Mouse (Mus musculus) splenic B cell, adult 2 months (primary cell): ENCODE results near the gene Phc2.
"Not testable (repeated sequence)": the region's sequence is repeated elsewhere in the genome, so short reads cannot be mapped to it uniquely, and the experiment has no call there.

Source experiments
- DNase-seq: peaks from one replicate; pipeline ENCODE4 v3.0.0-alpha.2; 2011; ENCODE audit warnings: low read depth, low spot score
- H3K27me3 ChIP-seq: 2 replicates; pipeline ENCODE4 v1.6.1; 2012; ENCODE audit warnings: mild to moderate bottlenecking, low read length, moderate library complexity, mixed read lengths; ENCODE audit not compliant: control insufficient read depth, poor library complexity, insufficient read depth, severe bottlenecking
- H3K36me3 ChIP-seq: 2 replicates; pipeline ENCODE4 v1.6.1; 2012; ENCODE audit warnings: mild to moderate bottlenecking, low read length, moderate library complexity, mixed read lengths; ENCODE audit not compliant: control insufficient read depth, poor library complexity, insufficient read depth, severe bottlenecking

Gene Phc2

DNA sequence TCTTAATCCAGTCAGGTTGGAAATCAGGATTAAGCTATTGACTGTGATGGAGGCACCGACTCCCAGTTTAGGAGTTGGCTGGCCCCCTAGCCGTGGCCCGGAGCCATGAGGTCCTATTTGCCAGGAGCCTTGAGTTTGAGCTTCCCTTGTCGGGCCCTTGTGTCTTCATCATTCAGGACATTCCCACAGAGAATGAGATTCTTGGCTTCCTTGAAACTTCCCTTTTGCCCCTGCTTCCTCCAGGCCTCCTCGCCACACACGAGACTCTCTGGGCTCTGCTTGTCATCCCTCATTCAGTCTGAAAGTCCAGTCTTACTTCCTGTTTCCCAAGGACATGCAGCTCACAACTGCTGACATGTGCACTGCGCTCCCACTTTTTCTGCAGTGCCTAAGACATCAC is 11.9 kb downstream of the Phc2 start:
- DNase-seq, H3K27me3 ChIP-seq: not testable (repeated sequence)

DNA sequence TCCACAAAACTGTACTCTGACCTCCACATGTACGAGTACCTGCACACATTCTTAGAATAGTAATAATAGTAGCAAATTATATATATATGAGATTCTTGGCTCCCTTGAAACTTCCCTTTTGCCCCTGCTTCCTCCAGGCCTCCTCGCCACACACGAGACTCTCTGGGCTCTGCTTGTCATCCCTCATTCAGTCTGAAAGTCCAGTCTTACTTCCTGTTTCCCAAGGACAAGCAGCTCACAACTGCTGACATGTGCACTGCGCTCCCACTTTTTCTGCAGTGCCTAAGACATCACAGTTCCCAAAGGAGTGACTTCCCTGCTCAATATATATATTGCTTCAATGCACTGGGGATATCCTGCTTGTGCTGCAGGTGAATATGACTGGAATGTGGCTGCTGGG is 12.7 kb downstream of the Phc2 start:
- not testable (repeated sequence) for DNase-seq, H3K36me3 ChIP-seq, H3K27me3 ChIP-seq

More for the DNA sequence above, 11.9 kb downstream of the Phc2 start:
- H3K36me3 ChIP-seq: not testable (repeated sequence)

DNA sequence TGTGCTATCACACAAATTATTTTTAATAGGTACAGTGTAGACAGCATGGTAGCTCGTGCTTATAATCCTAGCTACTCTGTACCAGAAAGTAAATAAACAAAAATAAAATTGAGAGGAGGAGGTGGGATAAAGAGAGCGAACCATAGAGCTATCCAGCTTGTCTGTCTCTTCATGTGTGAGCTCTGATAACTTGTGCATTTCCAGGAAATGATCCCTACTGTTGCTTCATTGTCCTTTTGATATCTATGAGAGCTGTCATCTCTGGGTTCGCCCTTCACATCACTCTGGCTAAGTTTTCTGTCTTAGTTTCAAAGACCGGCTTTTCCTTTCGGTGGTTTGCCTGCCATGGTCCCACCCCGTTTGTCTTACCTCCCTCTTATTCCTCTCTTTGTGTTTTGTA is 14.7 kb downstream of the Phc2 start:
- no peaks in the 10 kb centered on the region for H3K27me3 ChIP-seq
- no peak for DNase-seq

DNA sequence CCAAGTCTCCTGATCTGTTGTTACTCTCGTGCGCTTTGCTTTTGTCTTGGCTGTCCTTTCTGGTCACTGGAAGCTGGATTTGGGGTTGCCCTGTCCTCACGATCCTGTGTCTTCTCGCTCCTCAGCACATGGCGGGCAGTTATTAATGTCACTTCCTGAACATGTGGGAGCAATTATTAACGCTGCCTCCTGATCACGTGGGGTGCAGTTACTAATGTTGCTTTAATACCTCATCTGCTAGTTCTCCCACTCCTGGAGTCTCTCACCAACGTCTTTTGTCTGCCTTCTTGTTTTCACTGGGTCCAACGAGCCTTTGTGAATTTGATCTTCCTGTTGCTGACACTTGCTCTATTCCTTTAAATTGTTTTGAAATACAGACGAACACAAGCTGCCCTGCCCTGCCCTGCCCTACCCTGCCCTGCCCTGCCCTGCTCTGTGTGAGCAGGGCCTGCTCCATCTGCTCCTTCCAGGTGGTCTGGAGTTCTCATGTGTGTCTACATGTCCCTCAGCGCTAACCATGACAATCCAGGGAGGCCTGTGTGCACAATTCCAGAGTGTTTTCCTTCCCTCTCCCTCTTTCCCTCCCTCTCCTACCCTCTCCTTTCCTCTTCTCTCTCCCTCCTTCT is 16.2 kb downstream of the Phc2 start:
- no peaks in the 10 kb centered on the region for H3K36me3 ChIP-seq
- no peak for DNase-seq
- no peaks in the 10 kb centered on the region for H3K27me3 ChIP-seq

More for the DNA sequence above, 14.7 kb downstream of the Phc2 start:
- no peaks in the 10 kb centered on the region; the same call in 1 of the 2 replicates for H3K36me3 ChIP-seq

DNA sequence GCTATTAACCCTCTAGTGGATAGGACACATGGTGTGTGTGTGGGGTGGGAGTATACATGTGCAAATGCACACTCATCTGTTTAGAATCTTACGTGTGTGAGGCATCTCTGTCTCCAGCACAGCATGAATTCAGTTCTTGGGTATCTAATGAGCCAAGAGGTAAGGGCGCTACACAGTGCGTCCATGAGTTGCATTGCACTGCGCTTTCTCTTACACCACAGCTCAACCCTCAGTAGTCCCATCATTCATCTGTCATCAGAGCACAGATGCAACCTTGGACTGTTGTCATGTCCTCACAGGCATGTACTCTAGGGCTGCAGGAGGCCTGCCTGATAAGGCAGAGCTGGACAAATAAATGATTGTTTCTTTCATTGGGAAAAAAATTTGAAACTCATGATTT is 18.0 kb downstream of the Phc2 start:
- DNase-seq: no peak
- Histone ChIP-seq H3K36me3 (no peaks in the 10 kb centered on the region), H3K27me3 (no peaks in the 10 kb centered on the region)

DNA sequence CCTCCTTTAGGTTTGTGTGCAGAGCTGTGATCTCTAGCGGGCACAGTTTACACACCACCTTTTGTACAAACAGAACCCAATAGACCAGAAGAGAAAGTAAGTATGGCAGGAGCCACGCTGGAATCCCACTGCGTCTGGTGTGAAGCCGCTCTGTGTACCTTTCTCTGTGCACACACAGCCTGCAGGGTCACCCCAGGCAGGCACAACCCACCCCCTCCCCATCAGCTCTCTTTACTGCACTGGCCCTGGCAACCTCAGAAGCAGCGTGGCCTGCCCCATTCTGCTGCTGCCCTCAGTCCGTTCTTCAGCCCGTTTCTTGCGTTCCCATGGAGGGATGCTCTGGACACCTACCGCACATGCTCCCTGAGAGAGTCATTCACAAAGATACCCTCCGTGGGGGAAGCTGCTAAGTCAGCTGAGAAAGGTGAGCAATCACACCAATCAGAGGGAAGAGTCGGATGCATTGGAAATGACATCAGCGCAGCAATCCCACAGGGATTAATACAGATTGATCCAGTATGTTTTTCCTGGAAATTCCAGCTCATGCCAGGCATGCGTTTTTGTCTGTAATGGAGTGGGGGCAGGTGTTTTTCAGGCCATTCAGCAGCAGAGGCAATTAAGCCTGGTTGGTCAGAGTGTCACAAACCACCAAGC is 24.2 kb downstream of the Phc2 start:
- Histone ChIP-seq H3K36me3 (no peaks in the 10 kb centered on the region), H3K27me3 (no peaks in the 10 kb centered on the region)
- no peak for DNase-seq

DNA sequence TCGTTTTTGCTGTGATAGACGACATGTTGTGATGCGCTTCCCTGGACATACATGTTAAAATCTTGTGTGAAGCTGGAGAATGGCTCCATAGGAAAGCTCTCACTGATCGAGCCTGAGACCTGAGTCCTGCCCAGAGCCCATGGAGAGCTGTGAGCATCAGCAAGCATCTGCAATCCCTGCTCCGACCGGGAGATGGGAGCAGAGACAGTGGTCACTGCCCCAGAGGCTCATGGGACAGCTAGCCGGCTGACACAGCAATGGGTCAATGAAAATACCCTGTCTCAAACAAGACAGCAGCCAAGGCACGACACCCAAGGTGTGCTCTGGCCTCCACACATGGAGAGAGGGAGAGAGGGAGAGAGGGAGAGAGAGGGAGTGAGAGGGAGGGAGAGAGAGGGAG is 26.6 kb downstream of the Phc2 start:
- H3K36me3 ChIP-seq: no peaks in the 10 kb centered on the region
- DNase-seq: no peak
- no peaks in the 10 kb centered on the region for H3K27me3 ChIP-seq

DNA sequence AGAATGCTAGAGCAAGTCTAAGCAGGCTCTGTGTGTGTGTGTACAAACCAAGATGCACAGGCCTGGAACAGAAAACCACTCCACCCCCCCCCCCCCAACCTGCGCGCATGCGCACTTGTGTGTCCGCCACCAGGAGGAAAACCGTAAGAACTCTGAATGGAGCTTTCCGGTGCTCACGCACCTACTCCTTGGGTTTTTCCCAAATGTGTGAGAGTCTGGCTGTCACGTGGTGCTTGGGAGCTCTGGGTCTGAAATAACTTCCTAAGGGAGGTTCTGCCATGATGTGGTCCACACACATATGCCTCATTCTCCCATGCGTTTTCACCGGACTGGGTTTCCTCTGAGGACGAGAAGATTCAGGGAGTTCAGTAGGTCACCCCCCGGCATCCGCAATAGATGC is 27.8 kb downstream of the Phc2 start:
- no peaks in the 10 kb centered on the region for H3K27me3 ChIP-seq
- no peak for DNase-seq
- no peaks in the 10 kb centered on the region for H3K36me3 ChIP-seq

DNA sequence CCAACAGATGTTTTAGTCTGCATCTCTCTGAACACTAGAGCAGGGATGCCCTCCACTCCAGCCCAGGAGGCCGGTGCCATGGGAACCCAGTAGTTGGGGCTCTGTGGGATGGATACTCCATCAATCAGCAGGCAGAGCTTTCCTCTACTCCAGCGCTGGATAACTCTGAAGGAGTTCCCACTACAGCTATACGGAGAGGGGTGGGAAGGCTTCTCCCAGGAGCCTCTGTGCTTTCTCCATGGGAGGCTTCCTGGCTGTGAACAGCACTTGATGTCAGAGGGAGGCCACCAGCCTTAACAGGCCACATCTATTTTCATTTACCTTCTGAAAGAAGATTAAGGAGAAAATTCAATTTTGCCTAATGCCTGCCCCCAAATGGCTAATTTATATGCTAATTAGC is 29.2 kb downstream of the Phc2 start:
- no peak for DNase-seq
- no peaks in the 10 kb centered on the region for H3K27me3 ChIP-seq

DNA sequence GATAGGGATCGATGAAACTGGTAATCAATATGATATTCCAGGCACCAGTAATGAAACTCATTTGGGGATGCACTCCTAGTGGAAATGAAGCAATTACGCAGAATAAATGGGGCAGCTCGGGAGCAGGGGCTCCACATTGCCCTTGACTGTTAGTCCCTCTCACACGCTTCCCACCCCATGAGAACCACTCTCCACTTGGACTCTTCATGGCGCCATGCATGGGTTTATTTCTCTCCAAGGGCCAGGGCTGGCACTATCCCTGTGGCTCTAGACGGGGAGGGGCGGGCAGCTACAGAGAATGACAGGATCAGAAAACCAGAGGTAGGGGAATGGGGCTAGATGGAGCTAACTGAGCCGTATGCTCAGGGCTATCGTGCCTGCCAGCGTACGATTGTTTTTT is 29.6 kb downstream of the Phc2 start:
- DNase-seq: no peak
- Histone ChIP-seq H3K27me3 (no peaks in the 10 kb centered on the region), H3K36me3 (no peaks in the 10 kb centered on the region)

More for the DNA sequence above, 29.2 kb downstream of the Phc2 start:
- H3K36me3 ChIP-seq: no peaks in the 10 kb centered on the region

DNA sequence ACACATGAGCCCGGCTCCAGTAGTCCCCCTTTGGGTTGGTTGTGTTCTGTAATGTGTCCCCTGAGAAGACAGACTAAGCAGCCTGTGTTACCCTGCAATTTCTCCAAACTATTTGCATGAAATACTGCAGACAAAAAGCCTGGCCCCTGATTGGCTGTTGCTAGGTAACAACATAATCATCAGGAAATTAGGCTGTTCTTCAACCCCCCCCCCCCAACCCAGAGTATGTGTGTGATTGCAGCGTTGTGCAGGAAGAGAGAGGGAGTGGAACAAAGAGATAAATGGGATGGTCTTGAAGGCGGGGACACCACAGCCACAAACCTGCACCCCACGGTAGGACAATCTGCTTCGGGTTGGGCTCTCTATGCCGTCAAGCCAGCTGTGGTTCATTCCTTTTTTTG is 34.0 kb downstream of the Phc2 start:
- no peaks in the 10 kb centered on the region for H3K36me3 ChIP-seq
- no peak for DNase-seq
- no peaks in the 10 kb centered on the region for H3K27me3 ChIP-seq

DNA sequence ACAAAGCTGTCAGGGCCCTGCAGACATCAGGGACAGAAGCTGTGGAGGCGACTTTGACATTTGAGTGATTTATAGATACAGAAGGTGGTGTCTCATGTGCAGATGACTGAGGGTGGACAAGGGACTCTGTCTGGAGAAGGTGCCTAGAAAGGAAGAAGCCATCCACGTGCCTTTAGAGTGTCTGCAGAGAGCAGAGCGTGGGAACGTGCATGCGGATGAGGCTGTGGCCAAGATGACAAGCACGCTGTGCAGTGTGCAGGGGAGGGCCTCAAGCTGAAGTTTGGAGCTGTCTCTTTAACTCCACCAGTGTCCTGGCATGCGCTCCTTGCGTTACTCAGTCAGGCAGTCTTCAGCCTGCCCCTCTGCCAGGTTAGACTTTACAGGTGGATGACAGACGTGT is 34.5 kb downstream of the Phc2 start:
- DNase-seq: no peak
- H3K36me3 ChIP-seq: no peaks in the 10 kb centered on the region
- H3K27me3 ChIP-seq: no peaks in the 10 kb centered on the region

DNA sequence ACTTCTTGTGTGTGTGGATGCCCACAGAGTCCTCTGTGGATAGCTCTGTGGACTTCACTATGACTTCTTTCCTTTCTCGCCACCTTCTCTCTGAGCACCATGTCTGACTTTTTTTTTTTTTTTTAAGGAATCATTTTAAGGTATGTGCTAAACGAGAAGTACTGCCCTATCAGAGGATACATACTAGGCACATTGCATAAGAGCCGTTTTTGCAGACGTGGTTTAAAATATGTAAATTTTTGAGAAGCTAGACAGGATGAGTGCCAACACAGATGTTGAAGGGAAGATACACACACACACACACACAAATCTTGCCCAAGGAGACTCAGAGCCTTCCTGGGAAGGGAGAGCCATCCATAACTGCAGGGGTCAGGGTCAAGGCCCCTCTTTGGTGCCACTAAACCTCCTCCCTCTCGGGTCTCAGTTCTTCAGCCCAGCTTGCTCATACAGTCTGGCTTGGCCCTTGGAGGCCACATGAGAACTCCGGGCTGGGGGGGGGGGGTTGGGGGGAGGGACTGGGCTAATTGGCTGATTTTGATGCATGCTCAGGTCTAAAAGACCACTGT is 35.3 kb downstream of the Phc2 start:
- no peak for DNase-seq
- Histone ChIP-seq H3K36me3 (no peaks in the 10 kb centered on the region), H3K27me3 (no peaks in the 10 kb centered on the region)

DNA sequence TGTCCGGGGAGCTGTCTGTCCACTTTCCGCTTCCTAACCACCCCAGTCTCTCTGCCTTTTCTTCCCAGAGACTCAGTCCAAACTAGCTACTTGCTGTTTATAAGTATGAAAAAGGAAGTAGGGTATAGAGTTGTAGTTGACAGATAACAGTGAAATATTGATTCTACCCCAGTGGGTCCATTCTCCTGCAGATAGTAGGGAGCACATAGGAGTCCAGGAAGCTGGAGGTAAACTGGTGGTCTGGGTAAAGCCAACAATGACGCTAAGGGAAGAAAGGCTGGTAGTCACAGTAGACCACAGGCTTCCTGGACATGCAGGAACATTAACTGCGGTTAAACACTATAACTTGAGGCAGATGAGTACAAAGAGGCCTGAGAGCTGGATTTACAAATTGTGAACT is 36.7 kb downstream of the Phc2 start:
- no peaks in the 10 kb centered on the region for H3K36me3 ChIP-seq
- no peak for DNase-seq
- H3K27me3 ChIP-seq: no peaks in the 10 kb centered on the region

DNA sequence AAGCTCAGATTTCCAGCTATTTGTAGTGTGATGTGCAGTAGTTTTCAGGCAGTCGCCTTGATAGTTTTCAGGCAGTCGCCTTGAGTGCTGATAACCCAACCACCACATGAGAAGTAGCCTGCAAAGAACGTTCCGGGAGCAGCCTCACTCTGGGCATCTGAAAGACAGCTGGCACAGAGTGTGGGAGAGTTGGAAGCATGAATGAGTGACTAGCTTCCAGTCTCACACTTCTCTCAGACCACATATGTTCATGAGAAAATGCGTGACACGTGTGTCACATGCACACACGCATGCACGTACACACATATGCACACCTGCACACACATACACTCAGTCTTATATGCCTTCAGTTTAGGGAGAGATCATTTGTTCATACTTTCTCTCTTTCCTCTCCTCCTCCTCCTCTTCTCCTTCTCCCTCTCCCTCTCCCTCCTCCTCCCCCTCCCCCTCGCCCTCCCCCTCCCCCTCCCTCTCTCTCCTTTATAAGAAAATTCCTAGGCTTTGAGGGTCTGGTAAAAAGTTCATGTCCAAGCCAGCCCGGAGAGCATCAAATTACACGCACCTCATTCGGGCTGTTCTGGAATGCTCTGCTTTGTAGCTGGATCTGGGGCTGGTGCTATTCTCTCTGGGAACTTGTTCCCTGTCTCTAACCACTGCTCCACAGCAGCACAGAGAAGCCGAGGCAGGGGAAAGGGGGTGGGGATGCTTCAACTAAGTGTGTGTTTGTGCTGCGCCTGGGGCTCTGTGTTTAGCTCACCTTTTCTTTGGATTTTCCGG is 37.8 kb downstream of the Phc2 start:
- no peaks in the 10 kb centered on the region for H3K36me3 ChIP-seq
- H3K27me3 ChIP-seq: no peaks in the 10 kb centered on the region
- DNase-seq: no peak
